Mouse (Mus musculus) neural tube, embryonic 14.5 days (tissue): ENCODE measurements at regions not wholly inside any gene's neighbourhood (a gene's known extent, or its start where the extent isn't known, plus 50 kb on each side); places are given as distances from the start of the nearest gene placed in this dataset.

Source experiments
- ATAC-seq: fragments of 200-750 bp; cut with Nextera tagmentation; 2 replicates; pipeline ENCODE4 v1.8.0; 2017; ENCODE audit warnings: low read depth, mild to moderate bottlenecking, moderate TSS enrichment, moderate library complexity
- H3K27ac ChIP-seq: fragments of 300-500 bp; sonication (generic); 2 replicates; pipeline ENCODE4 v1.5.1; 2014; ENCODE audit warnings: low read depth, mild to moderate bottlenecking, control low read depth, low read length, moderate library complexity, mixed read lengths
- H3K27me3 ChIP-seq: fragments of 300-500 bp; sonication (generic); 2 replicates; pipeline ENCODE4 v1.6.1; 2014; ENCODE audit warnings: low read length; ENCODE audit not compliant: control insufficient read depth, insufficient read depth
- H3K36me3 ChIP-seq: fragments of 300-500 bp; sonication (generic); 2 replicates; pipeline ENCODE4 v1.6.1; 2014; ENCODE audit warnings: low read length, mixed read lengths; ENCODE audit not compliant: control insufficient read depth, insufficient read depth
- H3K4me1 ChIP-seq: fragments of 300-500 bp; sonication (generic); 2 replicates; pipeline ENCODE4 v1.6.1; 2014; ENCODE audit warnings: low read length; ENCODE audit not compliant: control insufficient read depth, insufficient read depth
- H3K4me2 ChIP-seq: fragments of 300-500 bp; sonication (generic); 2 replicates; pipeline ENCODE4 v1.6.1; 2014; ENCODE audit warnings: mild to moderate bottlenecking, low read depth, low read length, control low read depth
- H3K4me3 ChIP-seq: fragments of 300-500 bp; sonication (generic); 2 replicates; pipeline ENCODE4 v1.5.1; 2014; ENCODE audit warnings: low read depth, low read length, control low read depth, mixed read lengths
- H3K9ac ChIP-seq: fragments of 300-500 bp; sonication (generic); replicated peaks from 2 replicates; pipeline ENCODE4 v1.6.1; 2014; ENCODE audit warnings: low read depth, mild to moderate bottlenecking, control low read depth, low read length, mixed read lengths
- H3K9me3 ChIP-seq: fragments of 300-500 bp; sonication (generic); 2 replicates; pipeline ENCODE4 v1.6.1; 2016; ENCODE audit warnings: low read length; ENCODE audit not compliant: control insufficient read depth
- WGBS: fragments of 180-500 bp; shearing (Covaris S2); extraction: QIAGEN DNeasy Blood & Tissue Kit; methylation state at CpG from one replicate; pipeline ENCODE4 v1.1.7; 2014; 5-methylcytosine and 5-hydroxymethylcytosine counted together

DNA sequence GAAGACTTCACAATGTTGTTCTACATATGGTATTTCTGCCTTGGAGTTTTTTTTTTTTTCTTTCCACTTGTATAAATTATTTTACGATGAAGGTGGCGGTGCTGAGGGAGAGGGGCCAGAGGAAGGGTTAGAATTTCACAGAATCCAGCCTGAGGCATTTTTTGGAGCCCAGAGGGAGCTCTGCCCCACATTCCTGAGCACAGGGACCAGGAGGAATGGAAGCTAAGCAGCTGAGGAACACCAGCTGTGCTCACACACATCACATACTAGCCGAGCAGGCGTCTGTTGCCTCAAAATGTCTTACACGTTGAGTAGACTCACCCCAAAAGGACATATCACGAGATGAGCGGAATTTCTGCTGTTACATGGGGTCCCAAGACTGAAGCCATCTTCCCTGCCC lies 414.1 kb upstream of the Zmiz1 start:
- no peak overlapping the region; the same call in 1 of the 2 replicates for H3K27ac ChIP-seq
- H3K36me3 ChIP-seq: no peaks in the 10 kb centered on the region
- no peak for ATAC-seq
- no peak overlapping the region for H3K4me3 ChIP-seq
- H3K9me3 ChIP-seq: no peaks in the 10 kb centered on the region
- no peaks in the 10 kb centered on the region for H3K27me3 ChIP-seq
- WGBS: 50% methylated on average over 7 of the region's 7 CpGs
- H3K4me1 ChIP-seq: no peaks in the 10 kb centered on the region
- no peak overlapping the region for H3K4me2 ChIP-seq
- H3K9ac ChIP-seq: no peak overlapping the region

GRCm38 (mm10) chr14:25050674-25051251 lies 408.2 kb upstream of the Zmiz1 start:
- no peak overlapping the region for H3K4me2 ChIP-seq
- H3K9ac ChIP-seq: no peak overlapping the region
- 76% methylated on average over 12 of the region's 12 CpGs for WGBS
- no peaks in the 10 kb centered on the region for H3K36me3 ChIP-seq
- no peaks in the 10 kb centered on the region for H3K4me1 ChIP-seq
- ATAC-seq: no peak
- H3K27ac ChIP-seq: no peak overlapping the region
- H3K4me3 ChIP-seq: no peak overlapping the region
- no peaks in the 10 kb centered on the region for H3K9me3 ChIP-seq
- no peaks in the 10 kb centered on the region for H3K27me3 ChIP-seq

GRCm38 (mm10) chr14:25052175-25052574 lies 406.8 kb upstream of the Zmiz1 start:
- Histone ChIP-seq H3K9ac (no peak overlapping the region), H3K4me2 (no peak overlapping the region), H3K9me3 (no peaks in the 10 kb centered on the region), H3K27ac (no peak overlapping the region), H3K27me3 (no peaks in the 10 kb centered on the region), H3K4me1 (no peaks in the 10 kb centered on the region), H3K4me3 (no peak overlapping the region), H3K36me3 (no peaks in the 10 kb centered on the region)
- no peak for ATAC-seq
- WGBS: 84% methylated on average over 9 of the region's 9 CpGs

GRCm38 (mm10) chr14:25059351-25059750 lies 399.6 kb upstream of the Zmiz1 start:
- Histone ChIP-seq H3K4me1 (no peaks in the 10 kb centered on the region), H3K27ac (no peak overlapping the region), H3K9ac (no peak overlapping the region), H3K4me3 (no peak overlapping the region), H3K4me2 (no peak overlapping the region), H3K9me3 (no peaks in the 10 kb centered on the region), H3K27me3 (no peaks in the 10 kb centered on the region), H3K36me3 (no peaks in the 10 kb centered on the region)
- no peak for ATAC-seq
- 76% methylated on average over 7 of the region's 7 CpGs for WGBS

GRCm38 (mm10) chr14:25060285-25060684 lies 398.7 kb upstream of the Zmiz1 start:
- no peak overlapping the region for H3K9ac ChIP-seq
- no peaks in the 10 kb centered on the region for H3K27me3 ChIP-seq
- no peak overlapping the region for H3K4me3 ChIP-seq
- WGBS: 93% methylated on average over 7 of the region's 7 CpGs
- H3K27ac ChIP-seq: no peak overlapping the region
- H3K4me2 ChIP-seq: no peak overlapping the region
- ATAC-seq: no peak
- no peaks in the 10 kb centered on the region for H3K9me3 ChIP-seq
- H3K36me3 ChIP-seq: no peaks in the 10 kb centered on the region
- H3K4me1 ChIP-seq: 0 out of 2 replicates have a peak, but pooled peaks cover 3% of the 10 kb centered on the region

DNA sequence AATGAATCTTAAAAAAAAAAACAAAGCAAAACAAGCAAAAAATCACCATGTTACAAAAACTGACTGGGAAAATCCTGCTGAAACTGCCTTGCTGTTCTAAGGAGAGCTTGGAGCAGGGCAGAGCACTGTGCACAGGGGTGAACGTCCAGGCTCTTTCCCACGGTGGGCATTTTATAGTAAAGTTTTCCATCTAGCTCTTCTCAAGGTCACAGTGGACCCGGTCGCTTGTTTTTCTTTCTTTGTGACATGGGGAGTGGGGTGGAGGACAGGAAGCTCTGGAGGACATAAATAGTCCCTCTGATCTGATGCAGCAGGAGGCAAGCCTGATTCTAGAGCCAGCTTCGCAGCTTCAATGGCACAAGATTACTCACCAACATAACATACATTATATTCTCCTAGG lies 395.9 kb upstream of the Zmiz1 start:
- WGBS: 64% methylated on average over 5 of the region's 5 CpGs
- no peak for ATAC-seq
- no peak overlapping the region for H3K4me2 ChIP-seq
- H3K4me3 ChIP-seq: no peak overlapping the region
- H3K9ac ChIP-seq: no peak overlapping the region
- no peak overlapping the region for H3K27ac ChIP-seq
- H3K36me3 ChIP-seq: no peaks in the 10 kb centered on the region
- H3K27me3 ChIP-seq: no peaks in the 10 kb centered on the region
- H3K9me3 ChIP-seq: no peaks in the 10 kb centered on the region
- peaks cover 9% of the 10 kb centered on the region; the same call in 1 of the 2 replicates for H3K4me1 ChIP-seq

- no peaks in the 10 kb centered on the region for H3K9me3 ChIP-seq
- H3K9ac ChIP-seq: no peak overlapping the region
- no peaks in the 10 kb centered on the region for H3K27me3 ChIP-seq
- no peak for ATAC-seq
- 54% methylated on average over 8 of the region's 8 CpGs for whole genome bisulfite sequencing
- H3K27ac ChIP-seq: no peak overlapping the region
- no peak overlapping the region for H3K4me2 ChIP-seq
- H3K4me3 ChIP-seq: no peak overlapping the region
- no peaks in the 10 kb centered on the region for H3K36me3 ChIP-seq
- H3K4me1 ChIP-seq: peaks cover 13% of the 10 kb centered on the region; the same call in 1 of the 2 replicates
These were observed 394.6 kb upstream of the Zmiz1 start for GRCm38 (mm10) chr14:25064190-25064947.

GRCm38 (mm10) chr14:25067435-25067834 lies 391.6 kb upstream of the Zmiz1 start:
- WGBS: 91% methylated on average over 5 of the region's 5 CpGs
- no peaks in the 10 kb centered on the region for H3K27me3 ChIP-seq

DNA sequence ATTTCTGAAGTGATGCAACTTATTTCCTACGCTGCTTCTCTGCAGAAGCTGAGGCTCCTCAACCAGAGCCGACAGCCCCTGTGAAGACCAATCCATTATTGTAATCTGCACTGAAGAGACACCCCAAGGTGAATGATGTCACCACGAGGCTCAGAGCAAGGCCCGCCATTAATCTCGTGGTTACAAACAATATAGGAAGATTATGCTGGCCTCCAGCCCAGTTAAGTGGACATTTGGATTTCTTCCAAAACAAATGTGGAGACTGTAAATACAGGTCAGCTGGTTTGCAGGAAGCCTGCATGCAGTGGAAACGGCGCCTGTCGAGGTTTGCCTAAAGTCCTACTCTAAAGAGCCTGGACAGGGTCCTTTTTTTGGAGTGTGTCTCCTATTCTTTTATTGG lies 390.6 kb upstream of the Zmiz1 start:
- H3K4me1 ChIP-seq: peaks cover 19% of the 10 kb centered on the region; the same call in 1 of the 2 replicates
- H3K27me3 ChIP-seq: no peaks in the 10 kb centered on the region
- H3K4me2 ChIP-seq: no peak overlapping the region
- H3K27ac ChIP-seq: no peak overlapping the region
- no peaks in the 10 kb centered on the region for H3K9me3 ChIP-seq
- H3K9ac ChIP-seq: no peak overlapping the region
- no peak; the same call in 1 of the 2 replicates for ATAC-seq
- 12% methylated on average over 8 of the region's 8 CpGs for WGBS
- no peaks in the 10 kb centered on the region for H3K36me3 ChIP-seq
- no peak overlapping the region for H3K4me3 ChIP-seq

More at GRCm38 (mm10) chr14:25067435-25067834, 391.6 kb upstream of the Zmiz1 start:
- Histone ChIP-seq H3K9ac (no peak overlapping the region), H3K27ac (no peak overlapping the region), H3K4me1 (peaks cover 19% of the 10 kb centered on the region; the same call in 1 of the 2 replicates), H3K4me3 (no peak overlapping the region), H3K9me3 (no peaks in the 10 kb centered on the region), H3K36me3 (no peaks in the 10 kb centered on the region), H3K4me2 (no peak overlapping the region)
- no peak for ATAC-seq
